Mouse (Mus musculus) neural tube, embryonic 13.5 days (tissue): ENCODE results near the gene Atxn1l. TPM values are rescaled to one million over a fixed set of nuclear protein-coding genes. Genes with fewer than 3 reads are reported as not detected.
"Not testable (repeated sequence)": the region's sequence is repeated elsewhere in the genome, so short reads cannot be mapped to it uniquely, and the experiment has no call there.

Experiments
- ATAC-seq: fragments of 200-750 bp; cut with Nextera tagmentation; 2 replicates; pipeline ENCODE4 v1.8.0; 2017; ENCODE audit warnings: low read depth, mild to moderate bottlenecking, moderate TSS enrichment, moderate library complexity
- H3K27ac ChIP-seq: fragments of 300-500 bp; sonication (generic); replicated peaks from 2 replicates; pipeline ENCODE4 v1.5.1; 2015; ENCODE audit warnings: moderate library complexity, mild to moderate bottlenecking, inconsistent platforms
- H3K27me3 ChIP-seq: fragments of 300-500 bp; sonication (generic); 2 replicates; pipeline ENCODE4 v1.6.1; 2015; ENCODE audit warnings: mild to moderate bottlenecking, inconsistent platforms
- H3K36me3 ChIP-seq: fragments of 300-500 bp; sonication (generic); 2 replicates; pipeline ENCODE4 v1.6.1; 2015; ENCODE audit warnings: mild to moderate bottlenecking, inconsistent platforms
- H3K4me1 ChIP-seq: fragments of 300-500 bp; sonication (generic); replicated peaks from 2 replicates; pipeline ENCODE4 v1.6.1; 2015; ENCODE audit warnings: inconsistent platforms
- H3K4me2 ChIP-seq: fragments of 300-500 bp; sonication (generic); 2 replicates; pipeline ENCODE4 v1.6.1; 2015; ENCODE audit warnings: inconsistent platforms, mild to moderate bottlenecking, moderate library complexity
- H3K4me3 ChIP-seq: fragments of 300-500 bp; sonication (generic); 2 replicates; pipeline ENCODE4 v1.5.1; 2015; ENCODE audit warnings: mild to moderate bottlenecking, inconsistent platforms
- H3K9ac ChIP-seq: fragments of 300-500 bp; sonication (generic); 2 replicates; pipeline ENCODE4 v1.6.1; 2015; ENCODE audit warnings: moderate library complexity, mild to moderate bottlenecking, inconsistent platforms
- H3K9me3 ChIP-seq: fragments of 300-500 bp; sonication (generic); 2 replicates; pipeline ENCODE4 v1.6.1; 2016; ENCODE audit warnings: inconsistent platforms
- WGBS: fragments of 180-500 bp; shearing (Covaris S2); methylation state at CpG from one replicate; pipeline ENCODE4 v1.1.7; 2015; 5-methylcytosine and 5-hydroxymethylcytosine counted together
- polyA plus RNA-seq: library from polyadenylated mRNA; unstranded; fragments of >200 nt; fragmentation: Nextera tagmentation; extraction: Ambion mirVana; gene quantifications from 2 replicates; pipeline ENCODE4 v1.2.1, GENCODE M21; 2015

Atxn1l gene
- polyA plus RNA-seq, 1 experiment from 2014 or later: 3.7 TPM

GRCm38 (mm10) chr8:109756849-109757248 lies 19.3 kb upstream of the Atxn1l start:
- Histone ChIP-seq H3K4me1 (no peaks in the 10 kb centered on the region), H3K9me3 (no peaks in the 10 kb centered on the region), H3K9ac (no peak overlapping the region), H3K27me3 (no peaks in the 10 kb centered on the region), H3K4me3 (no peak overlapping the region), H3K4me2 (no peak overlapping the region), H3K36me3 (no peaks in the 10 kb centered on the region), H3K27ac (no peak overlapping the region)
- no peak for ATAC-seq
- WGBS: 65% methylated on average over 3 of the region's 3 CpGs

GRCm38 (mm10) chr8:109755554-109755953 lies 18.0 kb upstream of the Atxn1l start:
- not testable (repeated sequence) for ATAC-seq, H3K4me3 ChIP-seq, H3K4me2 ChIP-seq, H3K27me3 ChIP-seq, H3K36me3 ChIP-seq, H3K9me3 ChIP-seq, H3K9ac ChIP-seq, H3K4me1 ChIP-seq, H3K27ac ChIP-seq
- 80% methylated on average over 4 of the region's 4 CpGs for WGBS

GRCm38 (mm10) chr8:109754696-109755095 lies 17.2 kb upstream of the Atxn1l start:
- 91% methylated on average over 8 of the region's 8 CpGs for WGBS
- H3K4me3 ChIP-seq: no peak overlapping the region
- H3K9ac ChIP-seq: no peak overlapping the region
- ATAC-seq: no peak
- H3K36me3 ChIP-seq: no peaks in the 10 kb centered on the region
- H3K27me3 ChIP-seq: no peaks in the 10 kb centered on the region
- H3K4me2 ChIP-seq: no peak overlapping the region
- no peaks in the 10 kb centered on the region for H3K4me1 ChIP-seq
- H3K27ac ChIP-seq: no peak overlapping the region
- no peaks in the 10 kb centered on the region for H3K9me3 ChIP-seq

GRCm38 (mm10) chr8:109751731-109752485 lies 14.4 kb upstream of the Atxn1l start:
- ATAC-seq: no peak
- H3K9ac ChIP-seq: no peak overlapping the region
- H3K27me3 ChIP-seq: no peaks in the 10 kb centered on the region
- 92% methylated on average over 20 of the region's 20 CpGs for whole genome bisulfite sequencing
- no peak overlapping the region for H3K4me3 ChIP-seq
- no peaks in the 10 kb centered on the region for H3K36me3 ChIP-seq
- H3K27ac ChIP-seq: no peak overlapping the region
- H3K9me3 ChIP-seq: no peaks in the 10 kb centered on the region
- no peaks in the 10 kb centered on the region for H3K4me1 ChIP-seq
- H3K4me2 ChIP-seq: no peak overlapping the region

GRCm38 (mm10) chr8:109750699-109751098 lies 13.2 kb upstream of the Atxn1l start:
- WGBS: 79% methylated on average over 12 of the region's 12 CpGs
- Histone ChIP-seq H3K27ac (no peak overlapping the region), H3K4me1 (no peaks in the 10 kb centered on the region), H3K27me3 (no peaks in the 10 kb centered on the region), H3K4me2 (no peak overlapping the region), H3K4me3 (no peak overlapping the region), H3K36me3 (no peaks in the 10 kb centered on the region), H3K9me3 (no peaks in the 10 kb centered on the region), H3K9ac (no peak overlapping the region)
- no peak for ATAC-seq

- H3K27me3 ChIP-seq: no peaks in the 10 kb centered on the region
- H3K4me3 ChIP-seq: no peak overlapping the region
- no peaks in the 10 kb centered on the region for H3K36me3 ChIP-seq
- no peak overlapping the region for H3K9ac ChIP-seq
- 68% methylated on average over 5 of the region's 5 CpGs for WGBS
- H3K9me3 ChIP-seq: no peaks in the 10 kb centered on the region
- ATAC-seq: no peak
- no peak overlapping the region for H3K27ac ChIP-seq
- H3K4me2 ChIP-seq: no peak overlapping the region
- H3K4me1 ChIP-seq: no peaks in the 10 kb centered on the region
Observed at GRCm38 (mm10) chr8:109750274-109750673, 12.7 kb upstream of the Atxn1l start.

GRCm38 (mm10) chr8:109747468-109748199 lies 10.1 kb upstream of the Atxn1l start:
- no peaks in the 10 kb centered on the region for H3K36me3 ChIP-seq
- WGBS: 89% methylated on average over 5 of the region's 12 CpGs
- no peak for ATAC-seq
- H3K27ac ChIP-seq: no peak overlapping the region
- no peak overlapping the region for H3K4me2 ChIP-seq
- H3K27me3 ChIP-seq: no peaks in the 10 kb centered on the region
- H3K4me1 ChIP-seq: no peaks in the 10 kb centered on the region
- no peaks in the 10 kb centered on the region for H3K9me3 ChIP-seq
- no peak overlapping the region for H3K4me3 ChIP-seq
- no peak overlapping the region for H3K9ac ChIP-seq

GRCm38 (mm10) chr8:109738049-109738380 lies 476 bp upstream of the Atxn1l start:
- Histone ChIP-seq H3K27me3 (no peaks in the 10 kb centered on the region), H3K9ac (peak overlapping the region; percentile 98), H3K4me2 (peak overlapping the region; percentile 86), H3K27ac (peak overlapping the region; percentile 38; the same call in 1 of the 2 replicates), H3K4me3 (peak overlapping the region; percentile 99), H3K36me3 (peaks cover 19% of the 10 kb centered on the region), H3K9me3 (no peaks in the 10 kb centered on the region), H3K4me1 (peaks cover 20% of the 10 kb centered on the region)
- WGBS: 79% methylated on average over 1 of the region's 1 CpGs
- ATAC-seq: no peak

GRCm38 (mm10) chr8:109736819-109737218 lies 720 bp downstream of the Atxn1l start:
- 0 out of 2 replicates have a peak overlapping the region, but pooled peaks have one; percentile 14 for H3K27ac ChIP-seq
- WGBS: 12% methylated on average over 8 of the region's 8 CpGs

GRCm38 (mm10) chr8:109734018-109734417 lies 3.5 kb downstream of the Atxn1l start:
- H3K9ac ChIP-seq: no peak overlapping the region
- H3K4me2 ChIP-seq: no peak overlapping the region
- peaks cover 20% of the 10 kb centered on the region for H3K4me1 ChIP-seq
- H3K27me3 ChIP-seq: no peaks in the 10 kb centered on the region
- peaks cover 58% of the 10 kb centered on the region for H3K36me3 ChIP-seq
- no peak overlapping the region for H3K4me3 ChIP-seq
- H3K9me3 ChIP-seq: no peaks in the 10 kb centered on the region
- 82% methylated on average over 3 of the region's 3 CpGs for WGBS
- ATAC-seq: no peak
- no peak overlapping the region for H3K27ac ChIP-seq

More at GRCm38 (mm10) chr8:109736819-109737218, 720 bp downstream of the Atxn1l start:
- Histone ChIP-seq H3K36me3 (peaks cover 31% of the 10 kb centered on the region), H3K4me3 (peak overlapping the region; percentile 99), H3K4me2 (peak overlapping the region; percentile 86), H3K27me3 (no peaks in the 10 kb centered on the region), H3K4me1 (peaks cover 20% of the 10 kb centered on the region), H3K9me3 (no peaks in the 10 kb centered on the region), H3K9ac (peak overlapping the region; percentile 98)
- ATAC-seq: peak; percentile 52; the same call in 1 of the 2 replicates

GRCm38 (mm10) chr8:109731012-109731411 lies 6.5 kb downstream of the Atxn1l start:
- ATAC-seq: no peak
- WGBS: 65% methylated on average over 3 of the region's 3 CpGs
- no peak overlapping the region for H3K9ac ChIP-seq
- H3K9me3 ChIP-seq: no peaks in the 10 kb centered on the region
- peaks cover 9% of the 10 kb centered on the region for H3K4me1 ChIP-seq
- no peak overlapping the region for H3K27ac ChIP-seq
- no peak overlapping the region for H3K4me3 ChIP-seq
- no peaks in the 10 kb centered on the region for H3K27me3 ChIP-seq
- no peak overlapping the region for H3K4me2 ChIP-seq
- peaks cover 85% of the 10 kb centered on the region for H3K36me3 ChIP-seq

GRCm38 (mm10) chr8:109725106-109725505 lies 12.4 kb downstream of the Atxn1l start:
- H3K4me2 ChIP-seq: no peak overlapping the region
- no peak overlapping the region for H3K4me3 ChIP-seq
- H3K36me3 ChIP-seq: peaks cover 95% of the 10 kb centered on the region
- 90% methylated on average over 3 of the region's 3 CpGs for WGBS
- no peak overlapping the region for H3K9ac ChIP-seq
- no peaks in the 10 kb centered on the region for H3K27me3 ChIP-seq
- H3K4me1 ChIP-seq: no peaks in the 10 kb centered on the region
- ATAC-seq: no peak
- H3K27ac ChIP-seq: no peak overlapping the region
- no peaks in the 10 kb centered on the region for H3K9me3 ChIP-seq
